Mouse (Mus musculus): Measurements from ENCODE around the gene Spice1.

Gene Spice1

GRCm38 (mm10) chr16:44347071-44347901, at the start of gene Spice1:
TSS of gene Spice1 (plus strand) at chr16:44347121.
- peak; percentile 79 for DNase-seq (ENCODE audit: low read depth)

DNA sequence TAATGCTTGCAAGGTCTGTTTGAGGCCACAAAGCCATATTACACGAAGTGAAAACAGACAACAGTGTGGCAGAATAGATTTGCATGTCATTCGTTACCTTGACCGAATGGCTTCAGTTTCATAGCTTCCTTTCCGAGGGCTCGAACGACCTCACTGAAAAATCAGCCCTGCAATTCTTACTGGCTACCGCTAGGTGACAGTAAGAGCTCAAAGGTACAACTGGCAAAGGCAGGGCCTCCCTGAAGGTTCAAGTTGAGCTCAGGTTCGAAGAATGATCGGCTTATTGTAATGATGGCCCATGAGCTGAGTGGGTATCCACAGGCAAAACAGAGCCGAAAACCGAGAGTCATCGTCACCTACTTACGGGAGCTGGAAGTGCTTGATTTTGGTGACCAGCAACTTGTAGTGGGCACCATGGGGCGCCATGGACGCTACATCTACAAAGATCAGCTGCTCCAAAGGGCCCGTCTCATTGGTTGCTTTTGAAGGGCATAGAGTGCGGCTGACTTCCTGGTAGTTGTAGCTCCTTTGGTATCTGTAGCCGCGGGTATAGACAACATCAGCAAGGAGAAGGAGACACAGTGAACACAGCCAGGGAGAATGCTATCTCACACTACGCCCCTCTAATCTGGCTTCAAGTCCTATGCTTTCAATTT, 47.4 kb upstream of the Spice1 start:
- no peak for DNase-seq (ENCODE audit: low read depth)

GRCm38 (mm10) chr16:44302126-44302892, 44.6 kb upstream of the Spice1 start:
- no peak for DNase-seq (ENCODE audit: low read depth)

GRCm38 (mm10) chr16:44303822-44304221, 43.1 kb upstream of the Spice1 start:
- no peak for DNase-seq (ENCODE audit: low read depth)

- no peak for DNase-seq (ENCODE audit: low read depth)
These were observed 41.3 kb upstream of the Spice1 start for GRCm38 (mm10) chr16:44305606-44306005.

- no peak for DNase-seq (ENCODE audit: low read depth)
These were observed 33.5 kb upstream of the Spice1 start for GRCm38 (mm10) chr16:44313422-44313821.

- DNase-seq (ENCODE audit: low read depth) = no peak
These were observed 30.6 kb upstream of the Spice1 start for GRCm38 (mm10) chr16:44316350-44316749.

DNA sequence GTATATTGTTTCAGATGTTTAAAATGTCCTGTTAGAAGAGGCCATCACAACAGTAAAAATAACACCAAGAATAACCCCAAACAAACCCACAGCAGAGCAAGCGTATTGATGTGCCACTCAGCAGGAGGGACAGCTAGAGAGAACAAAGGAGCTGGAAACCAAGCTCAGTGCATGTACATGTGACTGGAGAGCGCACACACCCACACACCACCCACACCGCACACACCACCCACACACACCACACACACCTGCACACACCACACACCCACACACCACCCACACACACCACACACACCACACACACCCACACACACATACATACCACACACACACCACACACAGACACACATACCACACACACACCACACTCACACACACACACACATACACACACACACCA, 26.7 kb upstream of the Spice1 start:
- no peak for DNase-seq (ENCODE audit: low read depth)

GRCm38 (mm10) chr16:44328644-44329043, 18.3 kb upstream of the Spice1 start:
- DNase-seq (ENCODE audit: low read depth) = no peak

DNA sequence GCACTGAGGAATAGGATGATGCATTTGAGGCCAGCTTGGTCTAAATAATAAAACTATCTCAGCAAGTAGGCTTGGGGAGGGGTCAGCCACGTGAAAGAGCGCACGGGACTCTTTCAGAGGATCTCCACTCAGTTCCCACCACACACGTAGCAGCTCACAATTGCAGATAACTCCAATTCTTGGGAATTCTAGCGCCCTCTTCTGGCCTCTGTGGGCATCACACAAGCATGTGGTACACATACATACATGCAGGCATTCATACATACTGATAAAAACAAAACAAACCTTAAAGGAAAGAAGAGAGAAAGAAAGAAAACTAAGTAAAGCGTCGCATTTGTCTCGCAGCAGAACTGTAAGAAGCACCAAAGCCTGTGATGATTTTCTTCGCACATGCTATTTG, 16.3 kb upstream of the Spice1 start:
- no peak for DNase-seq (ENCODE audit: low read depth)

DNA sequence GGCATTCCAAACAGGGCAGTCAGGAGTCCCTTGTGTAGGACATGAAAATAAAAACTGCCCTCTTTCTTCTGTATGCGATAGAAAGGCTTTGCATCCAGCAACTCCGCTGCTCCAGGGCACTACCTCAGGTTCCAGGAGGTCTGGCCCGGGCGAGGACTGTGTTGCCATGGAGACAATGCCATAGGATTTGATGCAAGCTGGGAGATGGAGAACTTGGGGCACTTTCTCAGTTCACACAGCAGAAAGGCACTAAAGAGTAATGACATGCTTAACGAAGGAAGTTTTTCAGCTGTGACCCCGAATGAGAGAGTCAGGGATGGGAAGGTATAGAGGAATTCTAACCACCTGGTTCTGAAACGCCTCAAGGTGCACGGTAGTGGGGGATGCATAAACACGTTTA, 15.8 kb upstream of the Spice1 start:
- DNase-seq (ENCODE audit: low read depth) = no peak

- no peak for DNase-seq (ENCODE audit: low read depth)
These were observed 15.3 kb upstream of the Spice1 start for GRCm38 (mm10) chr16:44331671-44331994.

- DNase-seq (ENCODE audit: low read depth) = no peak
These were observed 14.7 kb upstream of the Spice1 start for GRCm38 (mm10) chr16:44331995-44332860.

DNA sequence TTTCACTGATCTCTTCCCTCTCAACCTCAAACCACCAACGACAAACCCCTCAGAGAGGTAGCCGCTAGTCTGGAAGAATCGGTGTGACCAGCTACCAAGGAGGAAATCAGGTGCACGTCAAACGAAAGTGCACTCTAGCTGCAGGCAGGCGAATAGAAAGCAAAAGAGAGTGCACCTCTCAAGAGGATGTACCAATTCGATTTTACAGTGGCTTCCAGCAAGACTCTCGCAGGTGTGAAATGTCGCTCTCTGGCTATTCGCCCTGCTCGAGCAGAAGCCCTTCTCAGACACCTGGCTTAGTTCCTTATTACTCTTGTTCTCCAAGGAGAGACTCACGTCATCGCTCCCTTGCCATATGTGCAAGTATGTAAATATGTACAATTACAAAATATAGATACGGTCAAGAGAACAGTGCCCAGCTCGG, 14.0 kb upstream of the Spice1 start, which contains the start of gene Sidt1:
Gene Sidt1, minus strand, starts transcription at position 336 of the 424 bp plus-strand sequence.
- DNase-seq (ENCODE audit: low read depth) = no peak

- no peak for DNase-seq (ENCODE audit: low read depth)
These were observed 9.4 kb upstream of the Spice1 start for GRCm38 (mm10) chr16:44337541-44337940.

DNA sequence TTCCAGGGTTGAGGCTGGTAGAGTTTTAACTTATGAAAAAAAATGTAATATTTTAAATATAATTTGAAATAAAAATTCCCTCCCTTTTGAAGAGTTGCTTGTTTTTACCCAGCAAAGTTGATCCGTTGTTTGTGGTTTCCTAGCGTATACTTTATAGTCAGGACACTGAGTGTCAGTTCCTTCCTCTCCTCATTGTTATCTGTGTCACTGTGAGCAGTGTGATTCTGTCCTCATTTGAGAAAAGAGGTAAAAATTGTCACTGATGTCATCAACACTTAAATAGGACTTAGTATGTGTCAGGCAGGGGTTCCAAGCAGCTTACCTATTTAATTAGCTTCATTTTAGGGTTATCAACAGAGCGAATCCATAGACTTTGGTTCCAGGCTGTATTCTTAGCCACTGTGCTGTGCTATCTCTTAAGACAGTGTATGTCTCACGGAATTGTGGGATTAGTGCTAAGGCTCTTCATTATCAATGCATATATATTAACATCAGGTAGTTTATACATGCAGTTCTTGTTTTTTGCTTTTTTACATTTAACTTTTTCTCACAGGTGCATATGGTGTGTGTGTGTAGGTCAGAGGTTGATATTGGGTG, 3.0 kb downstream of the Spice1 start:
- no peak for DNase-seq (ENCODE audit: low read depth)

DNA sequence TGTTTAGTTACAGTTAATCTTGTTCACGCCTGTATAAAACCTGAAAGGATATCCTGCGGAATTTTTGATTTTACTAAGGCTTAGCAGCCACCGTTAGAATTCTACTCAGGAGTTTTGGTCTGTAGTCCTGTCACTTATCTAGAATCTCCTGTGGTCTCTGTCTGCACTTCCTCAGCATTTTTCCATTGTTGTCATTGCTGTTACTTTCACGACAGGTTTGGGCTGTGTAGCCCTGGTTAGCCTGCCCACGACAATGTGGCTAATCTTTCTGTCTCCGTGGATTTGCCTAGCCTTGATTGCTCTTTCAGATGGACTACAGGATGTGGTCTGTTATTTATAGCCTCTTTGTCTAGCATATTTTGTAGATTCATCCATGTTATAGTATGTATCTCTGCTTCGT, 9.4 kb downstream of the Spice1 start:
- no peak for DNase-seq (ENCODE audit: low read depth)

DNA sequence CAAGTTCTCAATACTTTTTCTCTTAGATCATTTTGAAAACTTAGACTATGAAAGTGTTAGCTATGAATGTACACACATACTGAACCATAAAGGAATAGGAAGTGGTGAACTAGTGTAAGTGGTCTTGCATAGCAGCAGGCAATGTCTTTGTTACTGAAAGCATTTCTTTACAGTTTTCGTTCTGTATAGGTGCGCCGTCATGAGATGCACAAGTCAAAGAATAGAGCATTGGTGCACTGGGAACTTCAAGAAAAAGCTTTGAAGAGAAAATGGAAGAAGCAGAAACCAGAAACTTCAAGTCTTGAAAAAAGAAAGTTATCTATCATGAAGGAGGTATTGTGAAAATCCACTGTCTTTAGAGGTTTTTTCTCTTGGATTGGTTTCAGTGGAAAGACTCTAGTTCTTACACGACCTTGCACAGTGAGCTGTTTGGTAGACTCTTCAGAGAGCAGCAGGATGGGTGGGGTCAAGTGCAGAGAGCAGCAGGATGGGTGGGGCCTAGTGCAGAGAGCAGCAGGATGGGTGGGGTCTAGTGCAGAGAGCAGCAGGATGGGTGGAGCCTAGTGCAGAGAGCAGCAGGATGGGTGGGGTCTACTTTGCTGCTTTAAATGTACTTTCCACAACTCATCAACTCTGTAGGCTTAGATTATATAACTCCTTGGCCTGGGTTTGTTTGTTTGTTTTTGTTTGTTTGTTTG, 10.8 kb downstream of the Spice1 start:
- no peak for DNase-seq (ENCODE audit: low read depth)

DNA sequence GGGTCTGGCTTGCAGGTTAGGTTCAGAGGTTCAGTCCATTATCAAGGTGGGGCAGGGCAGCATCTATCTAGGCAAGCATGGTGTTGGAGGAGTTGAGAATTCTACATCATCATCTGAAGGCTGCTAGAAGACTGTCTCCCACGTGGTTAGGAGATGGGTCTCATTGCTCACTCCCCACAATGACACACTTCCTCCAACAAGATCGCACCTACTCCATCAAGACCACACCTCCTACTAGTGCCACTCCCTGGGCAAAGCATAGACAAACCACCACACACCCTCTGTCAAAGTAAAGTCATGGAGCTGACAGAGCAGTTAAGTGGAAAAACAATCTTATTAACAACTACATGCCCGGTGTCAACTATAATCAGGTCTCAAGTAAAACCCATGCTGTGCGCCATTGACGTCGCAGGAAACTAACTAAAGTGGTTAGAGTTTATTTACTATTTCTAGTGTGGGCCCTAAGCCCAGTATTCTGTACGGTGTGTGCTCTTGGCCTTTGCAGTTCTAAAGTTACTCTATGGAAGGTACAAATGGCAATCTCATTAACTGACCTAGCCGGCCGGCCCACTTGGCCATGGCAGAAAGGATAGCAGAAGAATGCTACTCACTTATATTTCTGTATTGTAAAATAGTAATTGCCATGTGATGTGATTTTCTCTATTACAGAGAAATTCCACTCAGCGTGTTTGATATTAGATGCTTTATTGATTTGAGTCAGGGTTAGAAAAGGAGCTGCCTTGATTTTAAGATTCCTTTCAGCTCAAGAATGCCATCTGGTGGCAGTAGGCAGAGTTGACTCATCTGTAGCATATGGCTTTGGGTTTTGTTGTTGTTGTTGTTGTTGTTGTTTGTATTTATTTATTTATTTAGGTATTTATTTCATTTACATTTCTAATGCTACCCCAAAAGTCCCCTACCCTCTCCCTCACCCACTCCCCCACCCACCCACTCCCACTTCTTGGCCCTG, 15.3 kb downstream of the Spice1 start:
- DNase-seq (ENCODE audit: low read depth) = no peak

DNA sequence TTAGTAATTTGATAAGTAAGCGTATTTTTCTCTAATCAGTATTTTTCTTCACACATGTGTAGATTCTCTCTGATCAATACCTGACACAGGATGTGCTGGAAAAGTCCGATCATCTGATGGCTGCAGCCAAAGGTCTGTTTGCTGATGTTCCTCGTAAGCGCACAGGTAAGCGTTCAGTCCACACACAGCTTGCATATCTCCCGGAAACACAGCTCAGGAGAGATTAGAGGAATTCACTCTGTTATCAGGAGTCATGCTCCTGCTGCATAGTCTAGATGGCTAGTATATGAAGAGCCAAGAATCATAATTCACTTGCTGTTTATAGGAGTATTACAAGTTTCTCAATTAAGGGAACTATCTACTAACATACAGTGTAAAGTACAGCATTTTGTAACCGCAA, 18.6 kb downstream of the Spice1 start:
- DNase-seq (ENCODE audit: low read depth) = no peak
